Mouse (Mus musculus): ENCODE data around the gene Hspb9. TPM values are rescaled to one million over a fixed set of nuclear protein-coding genes. Genes with fewer than 3 reads are reported as not detected.

Gene Hspb9
- polyA plus RNA-seq, 1 experiment from 2014 or later = 0.24 TPM

DNA sequence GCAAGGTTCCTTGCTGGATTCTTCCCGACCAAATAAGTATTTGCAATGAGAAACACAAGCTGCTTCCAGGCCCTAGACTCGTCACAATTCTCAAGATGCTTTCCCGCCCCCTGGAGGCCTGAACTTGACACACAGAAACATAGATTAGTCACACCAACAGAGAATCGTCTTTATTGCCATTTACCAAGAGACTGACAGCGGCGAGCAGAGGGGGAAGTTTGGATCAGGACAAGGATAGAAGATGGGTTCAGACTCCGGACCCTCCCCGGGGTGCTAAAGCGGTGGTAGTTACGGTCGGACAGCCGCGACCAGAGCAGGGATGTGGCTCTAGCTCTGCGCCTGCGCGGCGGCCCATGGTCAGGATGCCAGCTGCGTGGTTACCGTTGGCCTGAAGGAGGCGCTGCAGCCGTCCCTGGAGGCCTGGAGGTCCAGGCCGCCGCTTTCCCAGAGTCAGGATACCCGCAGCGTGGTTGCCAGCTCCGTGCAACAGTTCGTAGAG is 47.9 kb downstream of the Hspb9 start:
- no peak overlapping the region for H3K27ac ChIP-seq (replicated peaks)
- peak overlapping the region; percentile 81 for H3K4me2 ChIP-seq
- peak; percentile 61 for ATAC-seq (ENCODE audit: insufficient read depth)
- peaks cover 26% of the 10 kb centered on the region for H3K4me1 ChIP-seq (replicated peaks)
- H3K4me3 ChIP-seq (replicated peaks) = peak overlapping the region; percentile 53
- no peaks in the 10 kb centered on the region for H3K36me3 ChIP-seq (replicated peaks)
- peaks cover 66% of the 10 kb centered on the region for H3K27me3 ChIP-seq
- H3K9me3 ChIP-seq (replicated peaks) = no peaks in the 10 kb centered on the region
- no peak overlapping the region; the same call in 1 of the 2 replicates for H3K9ac ChIP-seq
- WGBS (ENCODE audit: insufficient replicate concordance) = under 1% methylated on average over 27 of the region's 27 CpGs

- Histone ChIP-seq H3K27me3 (peaks cover 54% of the 10 kb centered on the region), H3K9me3 (replicated peaks) (no peaks in the 10 kb centered on the region), H3K36me3 (replicated peaks) (no peaks in the 10 kb centered on the region), H3K4me2 (peak within 1 kb of the TSS; percentile 81), H3K9ac (no peak within 1 kb of the TSS; the same call in 1 of the 2 replicates), H3K4me3 (replicated peaks) (peak within 1 kb of the TSS; percentile 53), H3K27ac (replicated peaks) (no peak within 1 kb of the TSS), H3K4me1 (replicated peaks) (peaks cover 26% of the 10 kb centered on the region)
- ATAC-seq (ENCODE audit: insufficient read depth) = no peak
- 70% methylated on average over 7 of the region's 7 CpGs for WGBS (ENCODE audit: insufficient replicate concordance)
These were observed 49.2 kb downstream of the Hspb9 start, which contains the start of gene Hcrt for GRCm38 (mm10) chr11:100762831-100763230. Gene Hcrt (minus strand): TSS chr11:100762931.

Other genes starting within 250 kb of the Hspb9 start
- 1.6 and 2.2 TPM in 2 replicates for gene Klhl11, start 241.1 kb upstream of the Hspb9 start, polyA plus RNA-seq (2015; fragmentation: Nextera tagmentation; extraction: Ambion mirVana)
- gene Acly, start 185.8 kb upstream of the Hspb9 start, polyA plus RNA-seq (2015; fragmentation: Nextera tagmentation; extraction: Ambion mirVana) = 103 and 111 TPM in 2 replicates
- gene Ttc25, start 168.2 kb upstream of the Hspb9 start, polyA plus RNA-seq (2015; fragmentation: Nextera tagmentation; extraction: Ambion mirVana) = 0.07 and 0.14 TPM in 2 replicates
- gene Cnp, start 138.9 kb upstream of the Hspb9 start, polyA plus RNA-seq (2015; fragmentation: Nextera tagmentation; extraction: Ambion mirVana) = 14.2 and 15.1 TPM in 2 replicates
- gene Nkiras2, start 94.6 kb upstream of the Hspb9 start, polyA plus RNA-seq (2015; fragmentation: Nextera tagmentation; extraction: Ambion mirVana) = 18.8 and 19.2 TPM in 2 replicates
- gene Dnajc7, start 93.7 kb upstream of the Hspb9 start, polyA plus RNA-seq (2015; fragmentation: Nextera tagmentation; extraction: Ambion mirVana) = 61.0 and 66.8 TPM in 2 replicates
- gene Zfp385c, start 21.4 kb upstream of the Hspb9 start, polyA plus RNA-seq (2015; fragmentation: Nextera tagmentation; extraction: Ambion mirVana) = not detected in 2 replicates
- 2.7 and 2.8 TPM in 2 replicates for gene Dhx58, start 9.6 kb upstream of the Hspb9 start, polyA plus RNA-seq (2015; fragmentation: Nextera tagmentation; extraction: Ambion mirVana)
- gene Kat2a, start 1.4 kb upstream of the Hspb9 start, polyA plus RNA-seq (2015; fragmentation: Nextera tagmentation; extraction: Ambion mirVana) = 13.2 and 14.1 TPM in 2 replicates
- 19.2 and 20.2 TPM in 2 replicates for gene Rab5c, start 24.4 kb downstream of the Hspb9 start, polyA plus RNA-seq (2015; fragmentation: Nextera tagmentation; extraction: Ambion mirVana)
- not detected in 2 replicates for gene Kcnh4, start 46.1 kb downstream of the Hspb9 start, polyA plus RNA-seq (2015; fragmentation: Nextera tagmentation; extraction: Ambion mirVana)
- not detected in 2 replicates for gene Hcrt, start 49.1 kb downstream of the Hspb9 start, polyA plus RNA-seq (2015; fragmentation: Nextera tagmentation; extraction: Ambion mirVana)
- 1.5 and 1.9 TPM in 2 replicates for gene Ghdc, start 57.1 kb downstream of the Hspb9 start, polyA plus RNA-seq (2015; fragmentation: Nextera tagmentation; extraction: Ambion mirVana)
- gene Stat5b, start 136.9 kb downstream of the Hspb9 start, polyA plus RNA-seq (2015; fragmentation: Nextera tagmentation; extraction: Ambion mirVana) = 20.6 and 22.5 TPM in 2 replicates
- gene Stat5a, start 145.5 kb downstream of the Hspb9 start, polyA plus RNA-seq (2015; fragmentation: Nextera tagmentation; extraction: Ambion mirVana) = 8.2 and 8.7 TPM in 2 replicates
- 35.5 and 40.0 TPM in 2 replicates for gene Stat3, start 225.7 kb downstream of the Hspb9 start, polyA plus RNA-seq (2015; fragmentation: Nextera tagmentation; extraction: Ambion mirVana)